Mouse (Mus musculus) MEL-GATA-1-ER (cell line): ENCODE measurements around the gene Olfr155.

Source experiments
- DNase-seq: peaks from one replicate; pipeline ENCODE4 v3.0.0-alpha.2; 2012; ENCODE audit warnings: low read depth; ENCODE audit errors: extremely low read depth

Gene Olfr155

DNA sequence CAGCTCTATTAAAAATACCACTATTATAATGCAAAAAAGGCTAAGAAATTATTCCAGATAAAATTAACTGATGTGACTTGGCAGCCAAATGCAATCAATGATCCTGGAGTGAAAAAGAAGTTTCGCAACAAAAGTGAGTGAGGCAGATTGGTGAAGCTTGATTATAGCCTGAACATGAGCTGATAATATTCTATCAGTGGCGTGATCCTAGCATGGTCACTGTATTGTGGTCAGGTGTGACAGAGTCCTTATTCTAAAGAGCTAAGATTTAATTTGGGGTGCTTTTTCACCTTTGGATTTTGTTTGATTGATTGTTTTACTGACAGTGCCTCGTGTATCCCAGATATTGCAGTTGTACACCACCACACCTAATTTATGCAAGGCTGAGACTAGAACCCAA, 39.9 kb downstream of the Olfr155 start:
- no peak for DNase-seq

DNA sequence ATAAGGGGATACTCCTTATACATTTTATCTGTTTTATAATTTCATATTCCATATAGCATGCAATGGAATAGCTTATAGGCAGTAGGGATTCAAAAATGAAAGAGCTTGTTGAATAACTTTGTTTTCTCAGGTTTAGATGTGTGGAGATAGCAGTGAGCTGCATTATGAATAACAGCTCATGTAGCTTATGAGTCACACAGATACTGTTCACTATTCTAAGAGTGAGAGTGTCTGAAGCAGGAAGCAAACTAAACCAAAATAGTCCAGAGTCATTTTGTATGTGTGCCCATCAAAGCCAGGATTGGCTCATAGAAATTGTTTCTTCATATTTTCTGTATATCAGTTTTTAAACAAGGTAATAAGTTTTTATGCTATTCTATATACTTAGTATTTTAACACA, 45.8 kb downstream of the Olfr155 start:
- no peak for DNase-seq

DNA sequence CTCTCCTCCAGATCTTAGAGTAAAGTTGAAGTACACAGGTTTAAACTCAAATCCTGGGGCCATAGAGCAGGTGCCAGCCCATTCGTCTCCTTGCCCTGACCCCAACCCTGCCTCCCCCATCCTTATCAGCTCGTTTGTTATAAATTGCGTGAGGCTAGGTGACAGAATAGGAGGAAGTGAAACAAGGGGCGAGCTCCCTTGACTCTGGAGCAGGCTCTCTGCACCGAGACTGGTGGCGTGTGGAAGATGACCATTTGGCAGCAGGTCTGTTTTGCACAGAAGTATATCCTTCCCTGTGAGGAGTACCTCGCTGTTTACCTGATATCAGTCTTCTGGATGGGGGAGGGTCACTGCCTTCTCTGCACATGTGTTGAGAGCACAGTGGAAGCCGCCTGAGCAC, 47.8 kb downstream of the Olfr155 start:
- DNase-seq, result no peak

DNA sequence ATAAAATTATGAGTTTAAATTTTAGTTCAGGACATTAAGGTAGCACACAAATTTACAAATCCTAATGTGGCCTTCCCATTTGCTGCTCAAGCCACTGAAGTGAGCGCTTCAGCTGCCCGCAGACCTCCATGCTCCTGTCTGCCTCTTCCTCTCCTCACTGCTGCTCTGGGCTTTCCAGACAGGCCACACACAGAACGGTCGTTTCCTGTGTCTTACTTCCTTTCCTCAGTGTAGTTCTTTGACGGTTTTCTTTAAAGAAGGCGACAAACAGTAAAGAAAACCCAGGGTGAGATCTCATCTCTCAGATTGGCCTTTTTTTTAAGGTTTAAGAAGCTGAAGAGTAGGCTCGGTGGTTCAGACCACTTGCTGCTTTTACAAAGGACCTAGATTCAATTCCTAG, 52.3 kb downstream of the Olfr155 start:
- DNase-seq, result no peak

DNA sequence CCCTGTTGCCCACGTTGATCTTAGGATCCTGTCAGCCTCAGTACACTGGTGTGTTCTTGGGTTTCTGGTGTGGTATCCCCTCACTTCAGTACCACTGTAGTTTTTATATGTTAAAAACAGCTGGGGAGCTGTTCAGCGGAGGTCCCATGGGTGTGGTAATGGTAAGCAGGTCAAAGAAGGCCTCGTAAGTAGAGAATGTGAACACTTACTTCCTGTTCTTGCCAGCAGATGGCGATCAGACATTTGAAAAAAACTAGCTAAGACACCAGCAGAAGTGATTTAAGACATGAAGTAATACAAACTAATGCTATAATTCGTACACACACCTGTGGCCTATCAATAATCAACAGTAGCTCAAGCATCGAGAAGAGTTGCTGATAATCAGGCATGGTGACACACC, 55.1 kb downstream of the Olfr155 start:
- DNase-seq, result peak; percentile 47
